Mouse (Mus musculus): ENCODE data around the gene Gpr6. TPM values are rescaled to one million over a fixed set of nuclear protein-coding genes. Genes with fewer than 3 reads are reported as not detected.

Gene Gpr6
- not detected in 2 replicates for polyA plus RNA-seq (2014; fragmentation: Nextera tagmentation; extraction: Ambion mirVana)

GRCm38 (mm10) chr10:41072116-41072515, at the start of gene Gpr6:
Gpr6 (minus strand) TSS chr10:41072285.
- H3K27ac ChIP-seq (ENCODE audit: low read length), result no peak within 1 kb of the TSS
- no peaks in the 10 kb centered on the region for H3K4me1 ChIP-seq (ENCODE audit: control insufficient read depth, insufficient read depth, low read length)
- H3K9ac ChIP-seq (replicated peaks; ENCODE audit: low read depth, low read length), result no peak within 1 kb of the TSS
- H3K27me3 ChIP-seq (ENCODE audit: control insufficient read depth, insufficient read depth, low read length), result peaks cover 24% of the 10 kb centered on the region
- no peak within 1 kb of the TSS for H3K4me3 ChIP-seq (ENCODE audit: low read depth, low read length)
- H3K9me3 ChIP-seq (ENCODE audit: control insufficient read depth, low read depth, low read length), result no peaks in the 10 kb centered on the region
- WGBS, result 1% methylated on average over 23 of the region's 23 CpGs
- H3K36me3 ChIP-seq (ENCODE audit: control insufficient read depth, insufficient read depth, low read length), result no peaks in the 10 kb centered on the region
- ATAC-seq (ENCODE audit: insufficient number of reproducible peaks, insufficient read depth, low FRiP score, low read depth), result no peak
- peak within 1 kb of the TSS; percentile 26 for H3K4me2 ChIP-seq (replicated peaks; ENCODE audit: low read depth, low read length)

GRCm38 (mm10) chr10:41100060-41100459, 28.0 kb upstream of the Gpr6 start:
- WGBS, result 67% methylated on average over 2 of the region's 2 CpGs
- no peaks in the 10 kb centered on the region for H3K27me3 ChIP-seq (ENCODE audit: control insufficient read depth, insufficient read depth, low read length)
- no peak overlapping the region for H3K4me2 ChIP-seq (replicated peaks; ENCODE audit: low read depth, low read length)
- H3K27ac ChIP-seq (ENCODE audit: low read length), result no peak overlapping the region
- no peaks in the 10 kb centered on the region for H3K4me1 ChIP-seq (ENCODE audit: control insufficient read depth, insufficient read depth, low read length)
- no peak for ATAC-seq (ENCODE audit: insufficient number of reproducible peaks, insufficient read depth, low FRiP score, low read depth)
- no peaks in the 10 kb centered on the region for H3K9me3 ChIP-seq (ENCODE audit: control insufficient read depth, low read depth, low read length)
- no peak overlapping the region for H3K4me3 ChIP-seq (ENCODE audit: low read depth, low read length)
- no peaks in the 10 kb centered on the region for H3K36me3 ChIP-seq (ENCODE audit: control insufficient read depth, insufficient read depth, low read length)
- no peak overlapping the region for H3K9ac ChIP-seq (replicated peaks; ENCODE audit: low read depth, low read length)

- Histone ChIP-seq H3K9me3 (ENCODE audit: control insufficient read depth, low read depth, low read length) (no peaks in the 10 kb centered on the region), H3K9ac (replicated peaks; ENCODE audit: low read depth, low read length) (no peak overlapping the region), H3K27me3 (ENCODE audit: control insufficient read depth, insufficient read depth, low read length) (no peaks in the 10 kb centered on the region), H3K27ac (ENCODE audit: low read length) (no peak overlapping the region), H3K4me1 (ENCODE audit: control insufficient read depth, insufficient read depth, low read length) (no peaks in the 10 kb centered on the region), H3K4me2 (replicated peaks; ENCODE audit: low read depth, low read length) (no peak overlapping the region), H3K4me3 (ENCODE audit: low read depth, low read length) (no peak overlapping the region), H3K36me3 (ENCODE audit: control insufficient read depth, insufficient read depth, low read length) (no peaks in the 10 kb centered on the region)
- WGBS, result 78% methylated on average over 6 of the region's 6 CpGs
- no peak for ATAC-seq (ENCODE audit: insufficient number of reproducible peaks, insufficient read depth, low FRiP score, low read depth)
These were observed 26.1 kb upstream of the Gpr6 start for GRCm38 (mm10) chr10:41098137-41098536.

GRCm38 (mm10) chr10:41088852-41089251, 16.8 kb upstream of the Gpr6 start:
- no peaks in the 10 kb centered on the region for H3K27me3 ChIP-seq (ENCODE audit: control insufficient read depth, insufficient read depth, low read length)
- H3K9ac ChIP-seq (replicated peaks; ENCODE audit: low read depth, low read length), result no peak overlapping the region
- no peak for ATAC-seq (ENCODE audit: insufficient number of reproducible peaks, insufficient read depth, low FRiP score, low read depth)
- whole genome bisulfite sequencing, result 52% methylated on average over 7 of the region's 7 CpGs
- no peak overlapping the region for H3K27ac ChIP-seq (ENCODE audit: low read length)
- H3K9me3 ChIP-seq (ENCODE audit: control insufficient read depth, low read depth, low read length), result no peaks in the 10 kb centered on the region
- no peaks in the 10 kb centered on the region for H3K36me3 ChIP-seq (ENCODE audit: control insufficient read depth, insufficient read depth, low read length)
- H3K4me3 ChIP-seq (ENCODE audit: low read depth, low read length), result no peak overlapping the region
- no peaks in the 10 kb centered on the region for H3K4me1 ChIP-seq (ENCODE audit: control insufficient read depth, insufficient read depth, low read length)
- no peak overlapping the region for H3K4me2 ChIP-seq (replicated peaks; ENCODE audit: low read depth, low read length)

- H3K4me2 ChIP-seq (replicated peaks; ENCODE audit: low read depth, low read length), result 0 out of 2 replicates have a peak overlapping the region, but pooled peaks have one; percentile 10
- H3K27ac ChIP-seq (ENCODE audit: low read length), result no peak overlapping the region
- no peak overlapping the region for H3K9ac ChIP-seq (replicated peaks; ENCODE audit: low read depth, low read length)
- H3K9me3 ChIP-seq (ENCODE audit: control insufficient read depth, low read depth, low read length), result no peaks in the 10 kb centered on the region
- H3K4me3 ChIP-seq (ENCODE audit: low read depth, low read length), result no peak overlapping the region
- peaks cover 24% of the 10 kb centered on the region for H3K27me3 ChIP-seq (ENCODE audit: control insufficient read depth, insufficient read depth, low read length)
- H3K36me3 ChIP-seq (ENCODE audit: control insufficient read depth, insufficient read depth, low read length), result no peaks in the 10 kb centered on the region
- H3K4me1 ChIP-seq (ENCODE audit: control insufficient read depth, insufficient read depth, low read length), result no peaks in the 10 kb centered on the region
- no peak for ATAC-seq (ENCODE audit: insufficient number of reproducible peaks, insufficient read depth, low FRiP score, low read depth)
- 4% methylated on average over 11 of the region's 11 CpGs for WGBS
These were observed 389 bp downstream of the Gpr6 start for GRCm38 (mm10) chr10:41071696-41072095.

GRCm38 (mm10) chr10:41070693-41071651, 1.1 kb downstream of the Gpr6 start:
- Histone ChIP-seq H3K4me1 (ENCODE audit: control insufficient read depth, insufficient read depth, low read length) (no peaks in the 10 kb centered on the region), H3K27ac (ENCODE audit: low read length) (no peak overlapping the region), H3K9ac (replicated peaks; ENCODE audit: low read depth, low read length) (no peak overlapping the region), H3K4me2 (replicated peaks; ENCODE audit: low read depth, low read length) (peak overlapping the region; percentile 26), H3K27me3 (ENCODE audit: control insufficient read depth, insufficient read depth, low read length) (peaks cover 24% of the 10 kb centered on the region), H3K4me3 (ENCODE audit: low read depth, low read length) (no peak overlapping the region), H3K36me3 (ENCODE audit: control insufficient read depth, insufficient read depth, low read length) (no peaks in the 10 kb centered on the region), H3K9me3 (ENCODE audit: control insufficient read depth, low read depth, low read length) (no peaks in the 10 kb centered on the region)
- ATAC-seq (ENCODE audit: insufficient number of reproducible peaks, insufficient read depth, low FRiP score, low read depth), result no peak
- WGBS, result 5% methylated on average over 68 of the region's 68 CpGs

- 76% methylated on average over 4 of the region's 4 CpGs for WGBS
These were observed 11.7 kb downstream of the Gpr6 start for GRCm38 (mm10) chr10:41060250-41060831.

GRCm38 (mm10) chr10:41055581-41055980, 16.5 kb downstream of the Gpr6 start:
- Histone ChIP-seq H3K27me3 (ENCODE audit: control insufficient read depth, insufficient read depth, low read length) (no peaks in the 10 kb centered on the region), H3K36me3 (ENCODE audit: control insufficient read depth, insufficient read depth, low read length) (no peaks in the 10 kb centered on the region), H3K27ac (ENCODE audit: low read length) (no peak overlapping the region), H3K9ac (replicated peaks; ENCODE audit: low read depth, low read length) (no peak overlapping the region), H3K4me3 (ENCODE audit: low read depth, low read length) (no peak overlapping the region), H3K4me1 (ENCODE audit: control insufficient read depth, insufficient read depth, low read length) (no peaks in the 10 kb centered on the region), H3K4me2 (replicated peaks; ENCODE audit: low read depth, low read length) (no peak overlapping the region), H3K9me3 (ENCODE audit: control insufficient read depth, low read depth, low read length) (no peaks in the 10 kb centered on the region)
- no peak for ATAC-seq (ENCODE audit: insufficient number of reproducible peaks, insufficient read depth, low FRiP score, low read depth)
- 76% methylated on average over 9 of the region's 9 CpGs for WGBS

More at GRCm38 (mm10) chr10:41060250-41060831, 11.7 kb downstream of the Gpr6 start:
- H3K4me3 ChIP-seq (ENCODE audit: low read depth, low read length), result no peak overlapping the region
- H3K9ac ChIP-seq (replicated peaks; ENCODE audit: low read depth, low read length), result no peak overlapping the region
- H3K4me1 ChIP-seq (ENCODE audit: control insufficient read depth, insufficient read depth, low read length), result no peaks in the 10 kb centered on the region
- ATAC-seq (ENCODE audit: insufficient number of reproducible peaks, insufficient read depth, low FRiP score, low read depth), result no peak
- H3K27ac ChIP-seq (ENCODE audit: low read length), result no peak overlapping the region
- H3K36me3 ChIP-seq (ENCODE audit: control insufficient read depth, insufficient read depth, low read length), result no peaks in the 10 kb centered on the region
- H3K27me3 ChIP-seq (ENCODE audit: control insufficient read depth, insufficient read depth, low read length), result no peaks in the 10 kb centered on the region
- H3K9me3 ChIP-seq (ENCODE audit: control insufficient read depth, low read depth, low read length), result no peaks in the 10 kb centered on the region
- no peak overlapping the region for H3K4me2 ChIP-seq (replicated peaks; ENCODE audit: low read depth, low read length)

Measured in stomach, embryonic 14.5 days (tissue).